Mouse (Mus musculus) intestine, embryonic 16.5 days (tissue): ENCODE data around the gene Exosc10. TPM values are rescaled to one million over a fixed set of nuclear protein-coding genes. Genes with fewer than 3 reads are reported as not detected.

Experiments
- ATAC-seq: fragments of 200-750 bp; cut with Nextera tagmentation; 2 replicates; pipeline ENCODE4 v1.8.0; 2017; ENCODE audit warnings: moderate TSS enrichment, moderate library complexity
- H3K27ac ChIP-seq: fragments of 300-500 bp; sonication (generic); 2 replicates; pipeline ENCODE4 v1.5.1; 2014; ENCODE audit warnings: mild to moderate bottlenecking, low read length
- H3K27me3 ChIP-seq: fragments of 300-500 bp; sonication (generic); replicated peaks from 2 replicates; pipeline ENCODE4 v1.6.1; 2014; ENCODE audit warnings: low read length, control low read depth, mixed read lengths; ENCODE audit not compliant: control insufficient read depth, insufficient read depth
- H3K36me3 ChIP-seq: fragments of 300-500 bp; sonication (generic); 2 replicates; pipeline ENCODE4 v1.6.1; 2014; ENCODE audit warnings: low read length, control low read depth; ENCODE audit not compliant: control insufficient read depth, insufficient read depth
- H3K4me1 ChIP-seq: fragments of 300-500 bp; sonication (generic); 2 replicates; pipeline ENCODE4 v1.6.1; 2014; ENCODE audit warnings: low read length, control low read depth, mixed read lengths; ENCODE audit not compliant: control insufficient read depth, insufficient read depth
- H3K4me2 ChIP-seq: fragments of 300-500 bp; sonication (generic); 2 replicates; pipeline ENCODE4 v1.6.1; 2014; ENCODE audit warnings: low read depth, low read length, control low read depth
- H3K4me3 ChIP-seq: fragments of 300-500 bp; sonication (generic); 2 replicates; pipeline ENCODE4 v1.5.1; 2014; ENCODE audit warnings: mild to moderate bottlenecking, low read length
- H3K9ac ChIP-seq: fragments of 300-500 bp; sonication (generic); 2 replicates; pipeline ENCODE4 v1.6.1; 2014; ENCODE audit warnings: low read depth, low read length
- H3K9me3 ChIP-seq: fragments of 300-500 bp; sonication (generic); 2 replicates; pipeline ENCODE4 v1.6.1; 2016; ENCODE audit warnings: low read length, control low read depth; ENCODE audit not compliant: control insufficient read depth
- WGBS: fragments of 180-500 bp; shearing (Covaris S2); extraction: QIAGEN DNeasy Blood & Tissue Kit; methylation state at CpG from one replicate; pipeline ENCODE4 v1.1.7; 2014; 5-methylcytosine and 5-hydroxymethylcytosine counted together
- polyA plus RNA-seq: library from polyadenylated mRNA; unstranded; fragments of >200 nt; fragmentation: Nextera tagmentation; extraction: Ambion mirVana; gene quantifications from 2 replicates; pipeline ENCODE4 v1.2.1, GENCODE M21; 2015

Exosc10 gene
- polyA plus RNA-seq, 1 experiment from 2014 or later: 72.0 TPM

GRCm38 (mm10) chr4:148612557-148612956 is 54.3 kb downstream of the Exosc10 start:
- no peaks in the 10 kb centered on the region for H3K4me1 ChIP-seq
- H3K9me3 ChIP-seq: no peaks in the 10 kb centered on the region
- ATAC-seq: no peak
- H3K27ac ChIP-seq: no peak overlapping the region
- H3K27me3 ChIP-seq: no peaks in the 10 kb centered on the region
- no peak overlapping the region for H3K4me3 ChIP-seq
- WGBS: 54% methylated on average over 4 of the region's 4 CpGs
- no peaks in the 10 kb centered on the region for H3K36me3 ChIP-seq
- no peak overlapping the region for H3K9ac ChIP-seq
- H3K4me2 ChIP-seq: no peak overlapping the region

GRCm38 (mm10) chr4:148613738-148614137 is 55.5 kb downstream of the Exosc10 start:
- no peaks in the 10 kb centered on the region for H3K27me3 ChIP-seq
- H3K4me1 ChIP-seq: no peaks in the 10 kb centered on the region
- no peaks in the 10 kb centered on the region for H3K9me3 ChIP-seq
- no peak overlapping the region for H3K9ac ChIP-seq
- no peak for ATAC-seq
- WGBS: 83% methylated on average over 9 of the region's 9 CpGs
- H3K36me3 ChIP-seq: peaks cover 5% of the 10 kb centered on the region; the same call in 1 of the 2 replicates
- H3K4me3 ChIP-seq: no peak overlapping the region
- H3K27ac ChIP-seq: no peak overlapping the region
- no peak overlapping the region for H3K4me2 ChIP-seq

GRCm38 (mm10) chr4:148619805-148620204 is 61.6 kb downstream of the Exosc10 start:
- Histone ChIP-seq H3K4me1 (peaks cover 11% of the 10 kb centered on the region), H3K9me3 (no peaks in the 10 kb centered on the region), H3K9ac (no peak overlapping the region), H3K27ac (no peak overlapping the region), H3K4me3 (no peak overlapping the region), H3K4me2 (no peak overlapping the region), H3K27me3 (no peaks in the 10 kb centered on the region), H3K36me3 (peaks cover 30% of the 10 kb centered on the region)
- 44% methylated on average over 1 of the region's 1 CpGs for WGBS
- ATAC-seq: no peak

- H3K27me3 ChIP-seq: no peaks in the 10 kb centered on the region
- no peaks in the 10 kb centered on the region for H3K9me3 ChIP-seq
- no peak overlapping the region for H3K4me3 ChIP-seq
- peaks cover 14% of the 10 kb centered on the region for H3K4me1 ChIP-seq
- no peak overlapping the region for H3K9ac ChIP-seq
- no peak for ATAC-seq
- H3K36me3 ChIP-seq: peaks cover 30% of the 10 kb centered on the region
- 79% methylated on average over 1 of the region's 1 CpGs for WGBS
- H3K4me2 ChIP-seq: no peak overlapping the region
- no peak overlapping the region for H3K27ac ChIP-seq
Measured at GRCm38 (mm10) chr4:148620718-148621117, 62.5 kb downstream of the Exosc10 start.

GRCm38 (mm10) chr4:148622485-148622884 is 64.3 kb downstream of the Exosc10 start:
- Histone ChIP-seq H3K36me3 (peaks cover 30% of the 10 kb centered on the region), H3K9me3 (no peaks in the 10 kb centered on the region), H3K27ac (no peak overlapping the region), H3K4me3 (no peak overlapping the region), H3K4me2 (no peak overlapping the region), H3K9ac (no peak overlapping the region), H3K27me3 (no peaks in the 10 kb centered on the region), H3K4me1 (peaks cover 14% of the 10 kb centered on the region)
- no peak for ATAC-seq
- 79% methylated on average over 4 of the region's 4 CpGs for WGBS

GRCm38 (mm10) chr4:148623609-148624008 is 65.4 kb downstream of the Exosc10 start:
- no peaks in the 10 kb centered on the region for H3K27me3 ChIP-seq
- 81% methylated on average over 4 of the region's 4 CpGs for WGBS
- H3K9me3 ChIP-seq: no peaks in the 10 kb centered on the region
- H3K9ac ChIP-seq: peak overlapping the region; percentile 25; the same call in 1 of the 2 replicates
- no peak overlapping the region for H3K4me2 ChIP-seq
- H3K4me1 ChIP-seq: peaks cover 14% of the 10 kb centered on the region
- no peak overlapping the region for H3K4me3 ChIP-seq
- H3K36me3 ChIP-seq: peaks cover 24% of the 10 kb centered on the region
- ATAC-seq: no peak
- no peak overlapping the region for H3K27ac ChIP-seq

- 76% methylated on average over 10 of the region's 10 CpGs for WGBS
- peaks cover 14% of the 10 kb centered on the region for H3K4me1 ChIP-seq
- peak overlapping the region; percentile 79 for H3K4me2 ChIP-seq
- H3K9me3 ChIP-seq: no peaks in the 10 kb centered on the region
- H3K27me3 ChIP-seq: no peaks in the 10 kb centered on the region
- ATAC-seq: no peak
- H3K9ac ChIP-seq: peak overlapping the region; percentile 19; the same call in 1 of the 2 replicates
- H3K27ac ChIP-seq: no peak overlapping the region
- peak overlapping the region; percentile 31 for H3K4me3 ChIP-seq
- peaks cover 13% of the 10 kb centered on the region for H3K36me3 ChIP-seq
Measured at GRCm38 (mm10) chr4:148625010-148625409, 66.8 kb downstream of the Exosc10 start.

- Histone ChIP-seq H3K4me3 (peak overlapping the region; percentile 100), H3K9ac (peak overlapping the region; percentile 100), H3K36me3 (peaks cover 9% of the 10 kb centered on the region; the same call in 1 of the 2 replicates), H3K4me2 (peak overlapping the region; percentile 79), H3K27ac (peak overlapping the region; percentile 97), H3K27me3 (no peaks in the 10 kb centered on the region), H3K4me1 (peaks cover 14% of the 10 kb centered on the region), H3K9me3 (no peaks in the 10 kb centered on the region)
- ATAC-seq: peak; percentile 62
- under 1% methylated on average over 57 of the region's 57 CpGs for WGBS
Measured at GRCm38 (mm10) chr4:148625756-148626622, 67.8 kb downstream of the Exosc10 start.

GRCm38 (mm10) chr4:148626623-148627185 is 68.5 kb downstream of the Exosc10 start, which contains the start of gene Tardbp:
Gene Tardbp, minus strand, starts transcription at chr4:148627019.
- ATAC-seq: peak; percentile 95
- H3K4me2 ChIP-seq: peak within 1 kb of the TSS; percentile 79

More at GRCm38 (mm10) chr4:148626623-148627185, 68.5 kb downstream of the Exosc10 start, which contains the start of gene Tardbp:
- Histone ChIP-seq H3K4me3 (peak within 1 kb of the TSS; percentile 100), H3K36me3 (peaks cover 9% of the 10 kb centered on the region; the same call in 1 of the 2 replicates), H3K27ac (peak within 1 kb of the TSS; percentile 97), H3K9me3 (no peaks in the 10 kb centered on the region), H3K9ac (peak within 1 kb of the TSS; percentile 100), H3K4me1 (peaks cover 14% of the 10 kb centered on the region), H3K27me3 (no peaks in the 10 kb centered on the region)
- WGBS: under 1% methylated on average over 51 of the region's 51 CpGs
